Mouse (Mus musculus): ENCODE data around the gene Stra6. TPM values are rescaled to one million over a fixed set of nuclear protein-coding genes. Genes with fewer than 3 reads are reported as not detected.

Stra6 gene
- polyA plus RNA-seq, 1 experiment from 2014 or later: 53.7 TPM

DNA sequence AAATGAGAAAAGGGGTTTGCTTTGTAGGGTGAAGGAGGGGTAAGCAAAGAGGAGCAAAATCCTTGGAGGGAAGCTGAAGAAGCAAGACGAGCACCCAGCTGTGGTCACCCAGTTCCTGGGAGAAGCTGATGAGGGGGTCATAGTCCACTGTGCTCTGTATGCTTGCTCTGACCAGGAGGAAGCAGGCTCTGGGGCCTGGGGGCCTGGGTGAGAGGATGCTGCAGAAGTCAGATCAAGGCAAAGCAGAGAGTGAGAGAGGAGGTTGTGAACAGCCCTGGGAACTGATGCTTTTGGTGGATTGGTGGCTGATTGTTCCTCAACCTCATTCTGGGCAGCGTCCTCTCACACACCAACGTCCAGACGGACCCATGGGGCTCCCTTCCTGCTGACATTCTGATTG, 113.6 kb downstream of the Stra6 start:
- 64% methylated on average over 4 of the region's 4 CpGs for WGBS
- ATAC-seq (ENCODE audit: insufficient number of reproducible peaks, low FRiP score, low TSS enrichment, low read depth): no peak
- no peaks in the 10 kb centered on the region for H3K27me3 ChIP-seq (ENCODE audit: control insufficient read depth, insufficient read depth, low read length)

DNA sequence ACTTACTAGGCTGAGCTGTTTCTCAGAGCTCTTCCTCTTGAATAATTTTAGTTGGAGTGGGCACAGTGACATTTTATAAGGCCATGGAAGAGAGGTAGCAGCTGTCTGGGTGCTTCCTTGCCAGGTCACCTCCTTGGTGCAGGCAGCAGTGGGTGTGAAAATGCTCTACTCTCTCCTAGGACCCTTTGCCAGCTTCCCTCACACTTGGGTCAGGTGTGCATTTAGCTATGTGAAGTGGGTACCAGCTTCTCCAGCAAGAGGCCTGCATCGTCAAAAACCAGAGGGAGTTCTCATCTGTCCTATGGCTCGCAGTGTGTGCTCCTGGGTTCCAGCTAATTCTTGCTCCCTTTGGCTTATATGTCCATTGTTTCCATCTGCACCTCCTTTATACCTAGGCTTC, 115.8 kb downstream of the Stra6 start:
- H3K4me1 ChIP-seq (ENCODE audit: control insufficient read depth, insufficient read depth, low read length): peaks cover 13% of the 10 kb centered on the region; the same call in 1 of the 2 replicates
- DNase-seq (ENCODE audit: low spot score): no peak
- no peaks in the 10 kb centered on the region for H3K9me3 ChIP-seq (ENCODE audit: control insufficient read depth, low read length)
- no peak for ATAC-seq (ENCODE audit: insufficient number of reproducible peaks, low FRiP score, low TSS enrichment, low read depth)
- no peak overlapping the region for H3K9ac ChIP-seq (ENCODE audit: low read length)
- no peak overlapping the region for H3K27ac ChIP-seq (replicated peaks; ENCODE audit: low read depth, low read length)
- 86% methylated on average over 2 of the region's 2 CpGs for WGBS
- no peaks in the 10 kb centered on the region for H3K36me3 ChIP-seq (ENCODE audit: control insufficient read depth, insufficient read depth, low read length)
- no peak overlapping the region for H3K4me2 ChIP-seq (ENCODE audit: low read depth, severe bottlenecking)
- no peak overlapping the region for H3K4me3 ChIP-seq (ENCODE audit: low read depth, low read length)
- no peaks in the 10 kb centered on the region for H3K27me3 ChIP-seq (ENCODE audit: control insufficient read depth, insufficient read depth, low read length)

More for the DNA sequence above, 113.6 kb downstream of the Stra6 start:
- peaks cover 13% of the 10 kb centered on the region; the same call in 1 of the 2 replicates for H3K4me1 ChIP-seq (ENCODE audit: control insufficient read depth, insufficient read depth, low read length)
- no peak overlapping the region for H3K4me2 ChIP-seq (ENCODE audit: low read depth, severe bottlenecking)
- H3K36me3 ChIP-seq (ENCODE audit: control insufficient read depth, insufficient read depth, low read length): no peaks in the 10 kb centered on the region
- H3K9ac ChIP-seq (ENCODE audit: low read length): no peak overlapping the region
- no peak overlapping the region for H3K27ac ChIP-seq (replicated peaks; ENCODE audit: low read depth, low read length)
- H3K4me3 ChIP-seq (ENCODE audit: low read depth, low read length): no peak overlapping the region
- no peak for DNase-seq (ENCODE audit: low spot score)
- no peaks in the 10 kb centered on the region for H3K9me3 ChIP-seq (ENCODE audit: control insufficient read depth, low read length)

DNA sequence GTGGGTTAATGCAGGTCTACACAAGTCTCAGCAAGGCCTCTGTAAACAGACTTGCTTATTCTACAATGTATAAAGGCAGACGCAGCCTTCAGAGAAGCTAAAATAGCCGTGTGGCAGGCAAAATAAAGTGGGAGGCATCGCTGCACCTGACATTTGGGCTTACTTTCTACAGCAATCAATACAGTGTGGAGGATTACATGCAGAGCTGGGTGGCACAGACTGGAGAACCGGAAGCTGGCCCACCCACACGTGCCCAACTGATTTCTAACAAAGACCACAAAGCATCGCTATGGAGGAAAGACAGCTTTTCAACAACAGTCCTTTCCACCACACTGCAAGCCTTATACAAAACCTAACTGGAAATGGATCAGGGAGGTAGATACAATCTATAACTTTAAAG, 120.9 kb downstream of the Stra6 start:
- H3K9me3 ChIP-seq (ENCODE audit: control insufficient read depth, low read length): no peaks in the 10 kb centered on the region
- no peak overlapping the region for H3K27ac ChIP-seq (replicated peaks; ENCODE audit: low read depth, low read length)
- H3K4me2 ChIP-seq (ENCODE audit: low read depth, severe bottlenecking): no peak overlapping the region
- H3K36me3 ChIP-seq (ENCODE audit: control insufficient read depth, insufficient read depth, low read length): no peaks in the 10 kb centered on the region
- H3K9ac ChIP-seq (ENCODE audit: low read length): no peak overlapping the region
- H3K4me1 ChIP-seq (ENCODE audit: control insufficient read depth, insufficient read depth, low read length): no peaks in the 10 kb centered on the region
- WGBS: 84% methylated on average over 6 of the region's 6 CpGs
- ATAC-seq (ENCODE audit: insufficient number of reproducible peaks, low FRiP score, low TSS enrichment, low read depth) (no peak), DNase-seq (ENCODE audit: low spot score) (no peak)
- no peaks in the 10 kb centered on the region for H3K27me3 ChIP-seq (ENCODE audit: control insufficient read depth, insufficient read depth, low read length)
- no peak overlapping the region for H3K4me3 ChIP-seq (ENCODE audit: low read depth, low read length)

DNA sequence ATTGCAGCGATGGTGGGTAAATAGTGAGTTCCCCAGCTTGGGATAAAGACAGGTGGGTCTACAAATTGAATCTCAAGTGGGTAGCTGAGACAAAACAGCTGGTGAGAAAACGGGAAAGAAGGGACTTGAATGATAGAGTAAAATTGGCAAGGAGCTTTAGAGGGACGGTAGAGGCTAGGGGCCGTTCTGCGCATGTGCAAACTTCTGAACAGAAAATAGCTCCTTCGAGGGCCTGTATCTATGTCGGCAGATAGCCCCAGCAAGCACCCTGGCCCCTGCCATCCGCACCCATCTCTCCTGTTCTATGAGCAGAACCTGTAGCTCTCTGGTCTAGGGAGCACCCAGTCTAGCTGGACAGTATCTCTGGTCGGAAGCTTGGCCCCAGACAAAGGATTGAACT, 130.6 kb downstream of the Stra6 start:
- Histone ChIP-seq H3K9ac (ENCODE audit: low read length) (no peak overlapping the region), H3K4me2 (ENCODE audit: low read depth, severe bottlenecking) (no peak overlapping the region), H3K4me1 (ENCODE audit: control insufficient read depth, insufficient read depth, low read length) (peaks cover 31% of the 10 kb centered on the region), H3K9me3 (ENCODE audit: control insufficient read depth, low read length) (no peaks in the 10 kb centered on the region), H3K36me3 (ENCODE audit: control insufficient read depth, insufficient read depth, low read length) (no peaks in the 10 kb centered on the region), H3K4me3 (ENCODE audit: low read depth, low read length) (no peak overlapping the region), H3K27ac (replicated peaks; ENCODE audit: low read depth, low read length) (no peak overlapping the region), H3K27me3 (ENCODE audit: control insufficient read depth, insufficient read depth, low read length) (peaks cover 44% of the 10 kb centered on the region)
- 63% methylated on average over 9 of the region's 9 CpGs for WGBS
- no peak for DNase-seq (ENCODE audit: low spot score)
- no peak for ATAC-seq (ENCODE audit: insufficient number of reproducible peaks, low FRiP score, low TSS enrichment, low read depth)

DNA sequence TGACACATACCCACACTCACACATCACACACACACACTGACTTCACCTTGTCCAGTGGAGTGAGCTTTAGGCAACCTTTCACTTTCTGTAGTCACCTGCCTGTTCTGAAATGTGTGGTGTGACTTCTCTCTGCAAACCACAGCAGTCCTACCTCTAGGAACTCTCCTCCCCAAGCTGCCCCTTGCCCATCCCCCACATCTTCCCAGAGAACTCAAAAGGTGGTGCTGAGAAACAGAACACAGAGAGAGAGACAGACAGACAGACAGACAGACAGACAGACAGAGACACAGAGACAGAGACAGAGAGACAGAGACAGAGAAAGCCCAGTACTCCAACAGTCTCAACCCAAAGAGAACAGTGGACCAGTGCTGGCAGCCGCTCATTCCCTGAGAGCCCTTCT, 132.1 kb downstream of the Stra6 start:
- H3K36me3 ChIP-seq (ENCODE audit: control insufficient read depth, insufficient read depth, low read length): no peaks in the 10 kb centered on the region
- no peaks in the 10 kb centered on the region for H3K9me3 ChIP-seq (ENCODE audit: control insufficient read depth, low read length)
- no peak for DNase-seq (ENCODE audit: low spot score)
- 4% methylated on average over 1 of the region's 1 CpGs for WGBS
- no peak overlapping the region for H3K9ac ChIP-seq (ENCODE audit: low read length)
- H3K4me1 ChIP-seq (ENCODE audit: control insufficient read depth, insufficient read depth, low read length): peaks cover 36% of the 10 kb centered on the region
- no peak overlapping the region for H3K4me3 ChIP-seq (ENCODE audit: low read depth, low read length)
- H3K27ac ChIP-seq (replicated peaks; ENCODE audit: low read depth, low read length): no peak overlapping the region
- H3K4me2 ChIP-seq (ENCODE audit: low read depth, severe bottlenecking): no peak overlapping the region
- peaks cover 59% of the 10 kb centered on the region for H3K27me3 ChIP-seq (ENCODE audit: control insufficient read depth, insufficient read depth, low read length)
- ATAC-seq (ENCODE audit: insufficient number of reproducible peaks, low FRiP score, low TSS enrichment, low read depth): no peak

DNA sequence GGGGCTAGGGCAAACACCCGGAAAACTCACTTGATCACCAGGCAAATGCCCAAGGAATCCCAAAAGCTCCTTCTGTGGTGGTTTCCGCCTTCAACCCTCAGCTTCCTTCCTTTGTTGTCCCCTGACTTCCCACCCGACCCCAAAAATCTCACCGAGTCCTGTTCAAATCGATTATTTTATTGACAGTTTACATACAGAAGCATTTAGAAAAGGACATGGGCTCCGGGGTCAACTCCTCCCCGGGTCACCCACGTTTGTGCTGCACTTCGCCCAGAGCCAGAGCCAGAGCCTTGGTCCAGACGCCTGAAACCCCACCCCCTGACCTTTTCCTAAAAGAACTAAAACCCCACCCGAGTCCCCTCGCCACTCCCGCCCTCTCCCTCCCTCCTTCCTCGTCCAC, 132.6 kb downstream of the Stra6 start:
- ATAC-seq (ENCODE audit: insufficient number of reproducible peaks, low FRiP score, low TSS enrichment, low read depth): no peak
- Histone ChIP-seq H3K4me2 (ENCODE audit: low read depth, severe bottlenecking) (peak overlapping the region; percentile 37; the same call in 1 of the 2 replicates), H3K9ac (ENCODE audit: low read length) (no peak overlapping the region), H3K27me3 (ENCODE audit: control insufficient read depth, insufficient read depth, low read length) (peaks cover 63% of the 10 kb centered on the region), H3K27ac (replicated peaks; ENCODE audit: low read depth, low read length) (no peak overlapping the region), H3K36me3 (ENCODE audit: control insufficient read depth, insufficient read depth, low read length) (no peaks in the 10 kb centered on the region), H3K9me3 (ENCODE audit: control insufficient read depth, low read length) (no peaks in the 10 kb centered on the region), H3K4me3 (ENCODE audit: low read depth, low read length) (peak overlapping the region; percentile 12; the same call in 1 of the 2 replicates), H3K4me1 (ENCODE audit: control insufficient read depth, insufficient read depth, low read length) (peaks cover 37% of the 10 kb centered on the region)
- 5% methylated on average over 14 of the region's 14 CpGs for WGBS
- no peak for DNase-seq (ENCODE audit: low spot score)

DNA sequence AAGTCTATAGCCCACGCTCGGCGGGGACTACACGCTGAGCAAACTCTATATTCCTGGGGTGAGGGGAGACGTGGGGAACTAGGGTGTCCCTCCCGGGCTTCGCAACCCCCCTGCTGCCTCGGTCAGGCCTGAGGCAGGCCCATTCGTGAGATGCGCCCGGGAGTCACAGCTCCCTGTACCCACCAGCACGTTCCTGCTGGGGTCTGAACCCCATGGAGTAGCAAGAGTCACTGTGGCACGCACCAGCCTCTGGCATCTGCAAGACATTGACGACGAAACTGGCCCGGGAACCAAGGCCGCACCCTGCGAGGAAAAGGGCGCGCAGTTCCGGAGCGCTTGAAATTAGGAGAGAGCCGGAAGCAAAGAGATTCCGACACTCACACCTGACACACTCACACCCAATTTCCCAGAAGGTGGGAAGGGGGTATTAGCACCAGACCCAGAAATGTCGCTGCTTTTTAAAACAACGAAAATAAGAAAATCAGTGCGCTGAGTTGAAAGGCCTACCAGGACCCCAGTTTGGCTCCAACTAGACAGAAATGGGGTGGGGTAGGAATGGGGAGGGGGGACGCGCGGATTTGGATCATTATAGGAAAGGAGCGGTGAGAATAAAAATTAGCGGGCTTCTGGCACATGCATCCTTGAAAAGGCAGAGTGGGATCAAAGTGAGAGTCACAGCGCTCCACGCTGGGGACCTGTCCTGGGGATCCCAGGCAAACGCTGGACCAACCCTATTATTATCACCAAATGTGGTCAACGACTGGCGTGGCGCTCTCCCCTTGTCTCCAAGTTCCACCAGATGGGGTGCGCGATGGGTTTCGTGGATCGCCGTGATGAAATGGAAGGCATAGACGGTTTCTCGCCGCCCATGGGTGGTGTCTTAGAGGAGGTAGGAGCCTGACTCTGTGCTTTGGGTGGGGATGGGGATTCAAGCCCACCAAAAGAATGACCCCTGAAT, 133.3 kb downstream of the Stra6 start:
- peak; percentile 54 for DNase-seq (ENCODE audit: low spot score)
- peaks cover 39% of the 10 kb centered on the region for H3K4me1 ChIP-seq (ENCODE audit: control insufficient read depth, insufficient read depth, low read length)
- no peaks in the 10 kb centered on the region for H3K9me3 ChIP-seq (ENCODE audit: control insufficient read depth, low read length)
- no peak for ATAC-seq (ENCODE audit: insufficient number of reproducible peaks, low FRiP score, low TSS enrichment, low read depth)
- peak overlapping the region; percentile 47 for H3K4me2 ChIP-seq (ENCODE audit: low read depth, severe bottlenecking)
- no peak overlapping the region for H3K9ac ChIP-seq (ENCODE audit: low read length)
- 2% methylated on average over 46 of the region's 46 CpGs for WGBS
- H3K4me3 ChIP-seq (ENCODE audit: low read depth, low read length): peak overlapping the region; percentile 26
- H3K27me3 ChIP-seq (ENCODE audit: control insufficient read depth, insufficient read depth, low read length): peaks cover 71% of the 10 kb centered on the region
- no peak overlapping the region for H3K27ac ChIP-seq (replicated peaks; ENCODE audit: low read depth, low read length)
- H3K36me3 ChIP-seq (ENCODE audit: control insufficient read depth, insufficient read depth, low read length): no peaks in the 10 kb centered on the region

DNA sequence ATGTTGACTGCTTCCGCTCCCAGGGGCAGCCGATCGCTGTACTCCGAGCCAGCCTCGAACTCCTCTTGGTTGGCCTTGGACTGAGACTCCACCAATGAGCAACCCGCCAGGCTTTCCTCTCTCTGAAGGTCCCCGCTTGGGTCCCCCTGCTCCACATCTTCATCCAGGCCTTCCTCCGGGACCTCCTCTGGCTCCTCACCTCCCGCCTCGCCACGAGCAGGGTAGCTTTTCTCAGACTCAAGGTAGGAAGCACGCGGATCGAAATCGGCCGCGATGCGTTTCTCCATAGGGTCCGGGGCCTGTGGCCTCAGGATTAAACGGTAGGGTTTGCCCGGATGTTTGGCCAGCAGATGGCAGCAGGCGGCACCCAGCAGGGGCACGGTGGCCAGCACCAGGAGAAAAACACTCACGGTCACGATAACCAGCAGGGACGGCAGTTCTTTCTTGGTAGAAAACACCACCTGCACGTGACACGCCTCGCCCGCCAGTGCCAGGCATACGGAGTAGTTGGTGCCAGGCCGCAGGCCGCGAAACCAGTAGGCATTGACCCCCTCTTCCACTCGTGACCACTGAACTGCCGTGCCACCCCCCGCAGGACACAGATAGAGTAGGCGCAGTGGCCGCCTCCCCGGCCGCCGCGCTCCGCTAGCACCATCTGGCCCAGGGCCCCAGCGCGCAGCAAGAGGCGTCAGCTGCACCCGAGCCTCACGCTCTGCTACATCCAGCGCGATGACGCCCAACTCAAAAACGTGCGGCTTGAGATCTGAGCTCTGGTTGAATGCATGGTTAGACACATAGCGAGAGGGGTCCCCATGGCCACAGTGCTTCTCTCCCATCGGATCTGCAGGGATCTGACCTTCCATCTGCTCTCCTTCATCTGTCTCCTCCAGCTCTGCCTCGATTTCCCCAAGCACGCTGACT, 134.5 kb downstream of the Stra6 start:
- peak overlapping the region; percentile 26 for H3K4me3 ChIP-seq (ENCODE audit: low read depth, low read length)
- no peaks in the 10 kb centered on the region for H3K36me3 ChIP-seq (ENCODE audit: control insufficient read depth, insufficient read depth, low read length)
- no peak overlapping the region for H3K27ac ChIP-seq (replicated peaks; ENCODE audit: low read depth, low read length)
- no peak overlapping the region for H3K9ac ChIP-seq (ENCODE audit: low read length)
- peak; percentile 75 for DNase-seq (ENCODE audit: low spot score)
- H3K4me1 ChIP-seq (ENCODE audit: control insufficient read depth, insufficient read depth, low read length): peaks cover 42% of the 10 kb centered on the region
- under 1% methylated on average over 58 of the region's 58 CpGs for WGBS
- no peak for ATAC-seq (ENCODE audit: insufficient number of reproducible peaks, low FRiP score, low TSS enrichment, low read depth)
- peaks cover 82% of the 10 kb centered on the region for H3K27me3 ChIP-seq (ENCODE audit: control insufficient read depth, insufficient read depth, low read length)
- no peaks in the 10 kb centered on the region for H3K9me3 ChIP-seq (ENCODE audit: control insufficient read depth, low read length)
- peak overlapping the region; percentile 47 for H3K4me2 ChIP-seq (ENCODE audit: low read depth, severe bottlenecking)
